Mouse (Mus musculus): ENCODE measurements around the gene Rasl10a. TPM values are rescaled to one million over a fixed set of nuclear protein-coding genes. Genes with fewer than 3 reads are reported as not detected.

Rasl10a gene
- polyA plus RNA-seq (2015; fragmentation: Nextera tagmentation; extraction: Ambion mirVana) = 0.68 and 0.90 TPM in 2 replicates

DNA sequence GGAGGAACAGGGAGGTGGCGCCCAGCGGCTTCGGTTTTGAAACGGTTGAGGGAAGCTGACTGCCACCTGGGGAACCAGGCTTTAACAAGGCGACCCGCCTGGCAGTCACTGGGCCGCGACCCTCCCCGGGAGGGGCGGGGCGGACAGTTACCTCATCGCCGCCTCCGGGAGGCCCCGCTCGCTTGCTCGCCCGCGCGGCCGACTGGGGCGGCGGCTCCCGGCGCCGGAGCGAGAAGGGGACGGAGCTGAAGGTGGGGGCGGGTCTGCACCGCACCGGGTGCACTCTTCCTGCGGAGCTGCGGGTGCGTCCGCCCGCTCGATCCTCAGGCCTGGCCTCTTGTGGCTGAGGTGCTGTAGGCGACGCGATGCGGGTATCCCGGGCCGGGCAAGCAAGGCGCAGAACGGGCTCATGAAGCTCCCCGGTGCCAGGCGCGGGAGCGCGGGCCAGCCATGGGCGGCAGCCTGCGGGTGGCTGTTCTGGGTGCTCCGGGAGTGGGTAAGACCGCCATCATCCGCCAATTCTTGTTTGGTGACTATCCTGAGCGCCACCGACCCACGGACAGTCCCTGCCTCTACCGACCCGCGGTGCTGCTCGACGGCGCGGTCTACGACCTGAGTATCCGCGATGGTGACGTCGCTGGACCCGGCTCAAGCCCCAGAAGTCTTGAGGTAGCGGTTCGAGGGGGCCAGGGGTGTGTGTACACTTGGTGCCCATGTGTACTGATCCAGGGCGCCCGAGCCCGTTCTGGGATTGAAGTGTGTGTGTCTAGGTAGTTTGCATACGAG, at the start of gene Rasl10a:
TSS of gene Rasl10a (plus strand) at position 273 of the 786 bp plus-strand sequence.
- 1% methylated on average over 77 of the region's 77 CpGs for WGBS
- Histone ChIP-seq H3K4me1 (replicated peaks) (peaks cover 44% of the 10 kb centered on the region), H3K27ac (no peak within 1 kb of the TSS), H3K36me3 (no peaks in the 10 kb centered on the region), H3K9ac (peak within 1 kb of the TSS; percentile 54), H3K9me3 (no peaks in the 10 kb centered on the region), H3K27me3 (replicated peaks) (peaks cover 66% of the 10 kb centered on the region), H3K4me3 (replicated peaks) (peak within 1 kb of the TSS; percentile 50), H3K4me2 (replicated peaks) (peak within 1 kb of the TSS; percentile 99)
- no peak for ATAC-seq

DNA sequence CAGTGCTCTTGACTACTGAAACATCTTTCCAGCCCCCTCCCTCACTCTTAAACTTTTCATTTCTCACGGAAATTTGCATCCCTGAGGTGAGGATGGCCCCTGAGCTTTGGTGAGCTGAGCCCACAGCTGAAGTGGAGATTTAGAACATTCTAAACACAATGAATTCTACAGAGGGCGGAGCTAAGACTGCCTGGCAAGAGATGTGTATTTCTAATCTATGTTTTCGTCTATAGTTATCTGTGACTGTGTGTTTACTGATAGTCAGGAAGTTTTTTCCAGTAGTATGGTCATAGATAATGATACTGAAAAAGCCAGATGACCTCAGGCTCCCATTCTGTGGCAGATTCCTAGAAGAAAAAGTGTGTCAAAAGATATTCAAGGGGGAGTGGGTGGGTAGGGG, 49.1 kb upstream of the Rasl10a start:
- H3K4me2 ChIP-seq (replicated peaks) = no peak overlapping the region
- no peak overlapping the region for H3K9ac ChIP-seq
- 65% methylated on average over 3 of the region's 3 CpGs for WGBS
- H3K9me3 ChIP-seq = no peaks in the 10 kb centered on the region
- no peak overlapping the region for H3K27ac ChIP-seq
- ATAC-seq = no peak
- peaks cover 6% of the 10 kb centered on the region; the same call in 1 of the 2 replicates for H3K36me3 ChIP-seq
- H3K4me1 ChIP-seq (replicated peaks) = no peaks in the 10 kb centered on the region; the same call in 1 of the 2 replicates
- no peaks in the 10 kb centered on the region for H3K27me3 ChIP-seq (replicated peaks)
- no peak overlapping the region for H3K4me3 ChIP-seq (replicated peaks)

DNA sequence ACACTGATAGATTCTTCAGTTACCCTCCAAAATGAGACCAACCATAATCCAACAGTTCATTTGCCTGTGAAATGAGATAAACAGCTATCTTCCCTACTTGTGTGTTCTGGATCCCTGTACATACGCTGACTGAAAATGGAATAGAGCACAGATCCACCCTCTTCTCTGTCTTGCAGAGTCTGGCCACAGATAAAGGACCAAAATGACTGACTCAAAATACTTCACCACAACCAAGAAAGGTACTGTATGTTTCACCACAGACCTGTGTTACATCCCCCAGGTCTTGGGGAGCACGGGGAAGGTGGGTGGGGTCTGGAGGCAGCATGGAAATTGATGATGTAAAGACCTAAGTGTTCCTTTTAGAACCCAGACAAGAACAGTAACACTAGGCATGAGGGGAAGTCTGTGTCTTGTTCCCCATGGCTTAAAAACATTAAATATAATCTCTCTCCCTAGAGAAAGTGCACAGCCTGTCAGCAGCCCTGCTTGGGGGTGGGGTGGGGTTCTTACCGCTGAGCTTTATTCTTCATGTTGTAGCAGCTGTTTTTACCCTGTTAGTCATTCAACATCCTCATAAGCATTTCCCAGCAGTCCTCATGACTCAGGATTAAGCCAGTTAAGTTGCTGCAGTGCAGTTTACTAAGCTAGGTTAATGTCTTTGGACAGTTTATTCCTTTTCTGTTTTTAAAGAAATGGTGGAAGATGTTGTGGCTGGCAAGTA, 48.4 kb upstream of the Rasl10a start:
- peaks cover 10% of the 10 kb centered on the region; the same call in 1 of the 2 replicates for H3K36me3 ChIP-seq
- H3K27ac ChIP-seq = no peak overlapping the region
- ATAC-seq = peak; percentile 59; the same call in 1 of the 2 replicates
- no peak overlapping the region for H3K9ac ChIP-seq
- 81% methylated on average over 3 of the region's 3 CpGs for WGBS
- H3K4me1 ChIP-seq (replicated peaks) = no peaks in the 10 kb centered on the region; the same call in 1 of the 2 replicates
- no peaks in the 10 kb centered on the region for H3K9me3 ChIP-seq
- H3K4me3 ChIP-seq (replicated peaks) = no peak overlapping the region
- H3K4me2 ChIP-seq (replicated peaks) = no peak overlapping the region
- no peaks in the 10 kb centered on the region for H3K27me3 ChIP-seq (replicated peaks)

DNA sequence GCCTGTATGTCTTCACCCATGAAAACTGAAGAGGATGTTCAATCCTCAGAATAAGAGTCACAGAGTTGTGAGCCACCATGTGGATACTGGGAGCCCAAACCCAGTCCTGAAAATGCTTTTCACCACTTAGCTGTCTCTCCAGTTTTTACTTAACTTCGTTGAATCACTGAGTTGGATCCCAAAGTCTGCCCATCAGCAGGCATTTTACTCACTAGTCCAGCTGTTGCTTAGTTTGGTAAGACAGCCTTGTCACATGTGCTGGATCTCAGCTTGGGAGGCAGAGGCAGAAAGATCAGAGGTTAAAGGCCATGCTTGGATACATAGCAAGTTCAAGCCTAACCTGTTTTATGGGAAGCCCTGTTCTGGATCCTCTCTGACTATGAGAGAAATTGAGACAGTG, 47.7 kb upstream of the Rasl10a start:
- no peak for ATAC-seq
- H3K36me3 ChIP-seq = peaks cover 14% of the 10 kb centered on the region; the same call in 1 of the 2 replicates
- H3K4me3 ChIP-seq (replicated peaks) = no peak overlapping the region
- no peaks in the 10 kb centered on the region for H3K9me3 ChIP-seq
- no peak overlapping the region for H3K27ac ChIP-seq
- H3K4me2 ChIP-seq (replicated peaks) = no peak overlapping the region
- H3K27me3 ChIP-seq (replicated peaks) = no peaks in the 10 kb centered on the region
- H3K4me1 ChIP-seq (replicated peaks) = no peaks in the 10 kb centered on the region
- no peak overlapping the region for H3K9ac ChIP-seq
- 83% methylated on average over 1 of the region's 1 CpGs for WGBS

DNA sequence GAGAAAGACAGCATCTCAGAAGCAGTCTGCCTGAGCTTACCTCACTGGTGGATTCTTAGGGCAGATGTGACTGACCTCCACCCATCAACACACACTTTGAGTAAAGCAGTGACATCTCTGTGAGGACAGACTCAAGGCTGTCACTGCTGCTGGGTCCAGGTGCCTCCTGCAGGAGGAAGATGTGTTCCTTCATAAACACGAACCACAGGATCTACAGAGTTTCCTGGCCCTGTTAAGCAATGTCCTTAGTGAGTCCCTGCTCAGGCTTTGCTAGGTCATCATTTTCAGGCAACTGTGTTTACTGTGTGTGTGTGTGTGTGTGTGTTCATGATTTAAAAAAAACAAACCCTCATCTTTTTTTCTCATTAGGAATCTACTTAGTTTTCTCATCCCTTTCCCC, 46.4 kb upstream of the Rasl10a start:
- Histone ChIP-seq H3K9ac (no peak overlapping the region), H3K4me1 (replicated peaks) (no peaks in the 10 kb centered on the region), H3K9me3 (no peaks in the 10 kb centered on the region), H3K4me3 (replicated peaks) (no peak overlapping the region), H3K27ac (no peak overlapping the region), H3K4me2 (replicated peaks) (no peak overlapping the region), H3K36me3 (peaks cover 25% of the 10 kb centered on the region), H3K27me3 (replicated peaks) (no peaks in the 10 kb centered on the region)
- 84% methylated on average over 1 of the region's 1 CpGs for WGBS
- no peak for ATAC-seq

DNA sequence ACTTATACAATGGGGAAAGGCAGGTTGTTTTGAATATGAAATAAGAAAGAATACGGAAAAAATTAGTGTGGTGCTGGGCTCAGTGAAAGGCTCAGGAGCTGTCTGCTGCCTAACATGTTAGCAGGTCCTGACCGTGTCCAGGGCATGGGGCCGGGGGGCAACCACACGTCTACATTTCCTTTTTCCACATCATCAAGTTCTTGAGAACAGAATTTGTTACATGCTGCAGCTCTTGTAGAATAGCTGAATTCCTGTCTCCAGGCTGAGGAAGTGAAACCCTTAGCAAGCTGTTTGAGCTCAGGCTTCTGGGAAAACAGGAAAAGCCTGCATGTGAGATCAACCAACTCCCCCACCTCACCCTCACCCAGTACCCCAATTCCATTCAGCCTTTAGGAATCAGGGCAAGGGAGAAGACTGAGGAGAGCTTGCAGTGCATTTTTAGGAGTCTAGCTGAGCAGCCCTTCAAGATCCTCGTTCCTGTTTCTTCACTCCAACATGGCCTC, 45.7 kb upstream of the Rasl10a start:
- no peak overlapping the region for H3K4me2 ChIP-seq (replicated peaks)
- no peak overlapping the region for H3K9ac ChIP-seq
- 85% methylated on average over 5 of the region's 5 CpGs for WGBS
- no peaks in the 10 kb centered on the region for H3K27me3 ChIP-seq (replicated peaks)
- H3K27ac ChIP-seq = no peak overlapping the region
- H3K36me3 ChIP-seq = peaks cover 32% of the 10 kb centered on the region
- no peaks in the 10 kb centered on the region for H3K4me1 ChIP-seq (replicated peaks)
- H3K4me3 ChIP-seq (replicated peaks) = no peak overlapping the region
- ATAC-seq = no peak
- H3K9me3 ChIP-seq = no peaks in the 10 kb centered on the region

DNA sequence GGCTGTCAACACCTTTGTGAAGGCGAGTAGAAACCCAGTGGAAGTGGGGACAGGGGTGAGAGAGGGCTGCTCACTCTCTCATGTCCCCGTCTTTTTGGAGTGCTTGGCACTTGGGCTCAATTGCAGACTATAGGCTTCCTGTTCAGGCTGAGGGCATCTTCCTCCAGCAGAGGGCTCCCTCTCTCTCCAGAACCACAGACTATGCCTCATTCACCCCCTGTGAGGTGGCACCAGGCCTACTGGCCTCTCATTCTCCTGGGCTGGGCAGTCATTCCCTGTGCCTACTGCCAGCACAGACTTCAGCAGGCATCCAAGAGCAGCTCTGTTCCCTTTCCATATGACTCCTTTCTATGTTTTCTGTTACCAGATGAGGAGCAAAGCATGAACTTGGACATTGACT, 42.2 kb upstream of the Rasl10a start:
- Histone ChIP-seq H3K4me2 (replicated peaks) (no peak overlapping the region), H3K36me3 (peaks cover 50% of the 10 kb centered on the region), H3K27ac (no peak overlapping the region), H3K4me1 (replicated peaks) (no peaks in the 10 kb centered on the region), H3K9ac (no peak overlapping the region), H3K9me3 (no peaks in the 10 kb centered on the region), H3K27me3 (replicated peaks) (no peaks in the 10 kb centered on the region), H3K4me3 (replicated peaks) (no peak overlapping the region)
- ATAC-seq = 0 out of 2 replicates have a peak, but pooled peaks have one; percentile 51
- 55% methylated on average over 2 of the region's 2 CpGs for WGBS

DNA sequence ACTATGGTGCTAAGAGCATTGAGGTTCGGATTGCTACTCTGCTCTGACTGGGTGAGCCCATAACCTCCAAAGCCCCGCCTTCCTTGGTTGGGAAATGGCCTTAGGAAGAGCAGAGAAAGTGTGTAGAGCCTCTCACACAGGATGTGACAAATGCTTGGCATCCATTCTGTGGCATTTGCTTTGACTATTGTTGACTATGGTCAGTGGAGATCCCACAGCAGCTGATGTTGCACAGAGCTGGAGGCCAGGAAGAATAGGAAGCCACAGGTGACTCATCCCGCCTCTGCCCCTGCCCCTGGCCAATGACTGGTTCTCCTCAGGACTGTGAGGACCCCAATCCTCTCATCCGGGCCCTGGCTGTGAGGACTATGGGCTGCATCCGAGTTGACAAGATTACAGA, 41.6 kb upstream of the Rasl10a start:
- Histone ChIP-seq H3K9me3 (no peaks in the 10 kb centered on the region), H3K4me3 (replicated peaks) (no peak overlapping the region), H3K27me3 (replicated peaks) (no peaks in the 10 kb centered on the region), H3K27ac (no peak overlapping the region), H3K4me2 (replicated peaks) (no peak overlapping the region), H3K36me3 (peaks cover 50% of the 10 kb centered on the region), H3K9ac (no peak overlapping the region), H3K4me1 (replicated peaks) (no peaks in the 10 kb centered on the region)
- WGBS = 92% methylated on average over 5 of the region's 5 CpGs
- ATAC-seq = no peak

DNA sequence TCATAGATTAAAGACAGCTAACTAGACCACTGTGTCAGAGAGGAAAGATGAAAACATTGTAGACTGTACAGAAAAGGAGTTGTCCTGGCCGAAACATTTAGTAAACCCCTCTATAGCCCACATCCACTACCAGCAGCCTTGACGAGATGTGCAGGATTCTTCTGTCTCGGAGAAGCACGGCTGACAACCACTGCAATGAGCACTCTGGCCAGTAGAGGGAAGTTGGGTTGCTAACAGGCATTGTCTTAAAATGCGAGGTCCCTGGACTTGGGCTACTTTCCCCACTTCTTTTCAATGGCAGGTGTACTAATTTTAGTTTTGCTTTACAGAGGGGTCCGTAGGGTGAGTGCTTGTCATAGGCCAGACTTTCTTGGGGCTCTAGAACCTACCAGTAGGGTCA, 40.4 kb upstream of the Rasl10a start:
- Histone ChIP-seq H3K27me3 (replicated peaks) (no peaks in the 10 kb centered on the region), H3K9me3 (no peaks in the 10 kb centered on the region), H3K4me1 (replicated peaks) (no peaks in the 10 kb centered on the region), H3K4me2 (replicated peaks) (no peak overlapping the region), H3K4me3 (replicated peaks) (no peak overlapping the region), H3K9ac (no peak overlapping the region), H3K27ac (no peak overlapping the region), H3K36me3 (peaks cover 53% of the 10 kb centered on the region)
- no peak for ATAC-seq
- WGBS = 65% methylated on average over 6 of the region's 6 CpGs

DNA sequence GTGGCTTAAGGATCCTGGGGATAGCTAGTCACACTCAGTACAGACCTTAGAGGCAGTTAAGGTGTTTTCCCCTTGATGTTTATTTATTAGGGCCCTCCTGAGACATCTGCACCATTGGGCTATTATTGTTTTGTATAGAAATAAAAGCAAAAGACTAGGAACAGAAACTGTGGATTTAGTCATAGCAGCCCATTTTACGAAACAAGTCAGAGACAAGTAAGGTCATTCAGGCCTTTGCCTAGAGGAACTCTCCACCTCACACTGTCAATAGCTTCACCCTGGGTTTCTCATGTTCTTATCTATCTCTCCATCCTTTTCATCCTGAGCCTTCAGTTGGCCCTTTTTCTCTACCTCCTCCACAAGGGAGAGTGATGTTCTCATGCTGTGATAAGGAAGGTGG, 32.8 kb upstream of the Rasl10a start:
- H3K27ac ChIP-seq = no peak overlapping the region
- no peak for ATAC-seq
- 100% methylated on average over 1 of the region's 1 CpGs for WGBS
- H3K36me3 ChIP-seq = peaks cover 20% of the 10 kb centered on the region
- H3K4me1 ChIP-seq (replicated peaks) = no peaks in the 10 kb centered on the region
- H3K9me3 ChIP-seq = no peaks in the 10 kb centered on the region
- no peak overlapping the region for H3K4me2 ChIP-seq (replicated peaks)
- H3K4me3 ChIP-seq (replicated peaks) = no peak overlapping the region
- no peaks in the 10 kb centered on the region for H3K27me3 ChIP-seq (replicated peaks)
- H3K9ac ChIP-seq = no peak overlapping the region

DNA sequence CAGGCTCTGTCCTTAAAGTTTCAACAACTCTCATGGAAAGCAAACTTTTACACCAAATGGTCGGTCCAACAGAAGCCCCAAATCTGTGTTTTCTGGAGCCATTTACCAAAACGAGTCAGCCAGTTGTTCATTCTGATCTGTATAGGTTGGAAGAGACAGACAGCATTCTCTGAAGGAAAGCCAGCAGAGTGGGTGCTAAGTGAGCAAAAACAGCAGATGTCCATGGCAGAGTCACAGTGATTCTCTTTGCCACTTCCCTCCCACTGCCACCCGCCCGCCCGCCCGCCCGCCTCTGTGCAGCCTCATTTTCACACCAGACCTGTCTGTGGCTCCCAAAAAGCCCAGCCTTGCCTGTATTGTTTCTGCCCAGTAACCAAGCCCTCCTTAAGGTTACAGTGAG, 29.7 kb upstream of the Rasl10a start:
- Histone ChIP-seq H3K9me3 (no peaks in the 10 kb centered on the region), H3K36me3 (peaks cover 38% of the 10 kb centered on the region), H3K27ac (no peak overlapping the region), H3K27me3 (replicated peaks) (no peaks in the 10 kb centered on the region), H3K4me1 (replicated peaks) (no peaks in the 10 kb centered on the region), H3K9ac (no peak overlapping the region), H3K4me2 (replicated peaks) (no peak overlapping the region), H3K4me3 (replicated peaks) (no peak overlapping the region)
- no peak for ATAC-seq
- 90% methylated on average over 7 of the region's 7 CpGs for WGBS

DNA sequence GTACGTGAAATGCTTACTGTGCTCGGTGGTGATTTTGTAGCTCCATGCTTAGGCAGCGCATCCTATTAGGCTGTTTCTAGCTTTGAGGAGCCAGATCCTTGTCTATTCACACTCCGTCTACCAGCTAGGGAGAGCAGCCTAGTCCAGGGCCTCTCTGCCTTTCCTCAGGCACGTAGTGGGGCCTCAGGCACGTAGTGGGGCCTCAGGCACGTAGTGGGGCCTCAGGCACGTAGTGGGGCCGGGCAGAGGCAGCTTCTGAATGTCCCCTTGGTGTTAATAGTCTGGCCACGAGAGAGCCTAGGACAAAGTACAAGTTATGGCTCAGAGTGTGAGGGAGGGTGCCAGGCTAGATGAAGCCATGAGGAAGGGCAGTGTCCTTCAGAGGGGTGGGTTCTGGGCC, 25.2 kb upstream of the Rasl10a start:
- no peak for ATAC-seq
- H3K27me3 ChIP-seq (replicated peaks) = no peaks in the 10 kb centered on the region
- no peaks in the 10 kb centered on the region for H3K9me3 ChIP-seq
- H3K27ac ChIP-seq = no peak overlapping the region
- 95% methylated on average over 10 of the region's 10 CpGs for WGBS
- H3K4me1 ChIP-seq (replicated peaks) = no peaks in the 10 kb centered on the region
- peaks cover 52% of the 10 kb centered on the region for H3K36me3 ChIP-seq
- H3K4me3 ChIP-seq (replicated peaks) = no peak overlapping the region
- H3K9ac ChIP-seq = no peak overlapping the region
- H3K4me2 ChIP-seq (replicated peaks) = no peak overlapping the region
